Mouse (Mus musculus): Measurements from ENCODE around the gene P2rx5.

The P2rx5 gene

GRCm38 (mm10) chr11:73159957-73160810 is at the start of gene P2rx5:
Gene P2rx5 (plus strand): TSS chr11:73160421.
- DNase-seq (ENCODE audit: low read depth, low spot score): peak; percentile 25

DNA sequence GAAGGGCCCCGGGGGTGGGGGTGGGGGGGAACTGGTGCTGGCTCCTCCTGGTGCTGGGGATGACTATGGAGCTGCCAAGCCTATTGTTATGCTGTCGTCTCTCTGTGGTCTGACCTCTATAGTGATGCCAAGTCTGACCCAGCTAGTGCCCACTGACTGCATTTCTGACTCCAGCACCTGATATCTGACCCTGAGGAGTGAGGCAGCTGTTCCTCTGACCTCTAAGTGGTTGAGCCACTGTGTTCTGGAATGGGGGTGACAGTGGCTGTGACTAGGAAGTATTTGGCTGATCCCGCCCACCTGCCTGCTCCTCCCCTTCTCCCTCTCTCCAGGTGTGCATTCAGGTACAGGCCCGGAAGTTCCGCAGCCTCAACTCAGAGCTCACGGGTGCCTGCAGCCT is 48.8 kb upstream of the P2rx5 start:
- DNase-seq (ENCODE audit: low read depth, low spot score): no peak

GRCm38 (mm10) chr11:73126495-73126894 is 33.7 kb upstream of the P2rx5 start:
- no peak for DNase-seq (ENCODE audit: low read depth, low spot score)

GRCm38 (mm10) chr11:73131020-73131419 is 29.2 kb upstream of the P2rx5 start:
- peak; percentile 77 for DNase-seq (ENCODE audit: low read depth, low spot score)

- peak; percentile 51 for DNase-seq (ENCODE audit: low read depth, low spot score)
Observed at GRCm38 (mm10) chr11:73132999-73133398, 27.2 kb upstream of the P2rx5 start.

DNA sequence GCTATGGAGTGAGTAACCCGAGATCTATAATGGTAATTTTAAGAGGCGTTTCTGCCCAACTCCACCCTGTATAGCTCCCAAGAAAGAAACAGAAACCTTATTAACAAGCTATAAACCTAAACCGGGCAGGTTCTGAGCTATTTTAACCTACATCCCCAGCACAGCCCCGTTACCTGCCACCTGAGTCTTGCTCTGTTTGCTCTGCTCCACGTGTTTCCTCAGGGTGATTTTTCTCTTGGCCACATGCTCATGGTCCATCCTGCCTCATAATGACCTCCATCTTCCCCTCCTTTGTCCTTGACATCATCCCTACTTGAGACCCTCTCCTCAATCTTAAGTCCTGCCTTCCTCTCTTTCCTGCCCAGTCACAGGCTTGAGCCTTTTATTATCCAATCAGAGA is 26.0 kb upstream of the P2rx5 start:
- no peak for DNase-seq (ENCODE audit: low read depth, low spot score)

DNA sequence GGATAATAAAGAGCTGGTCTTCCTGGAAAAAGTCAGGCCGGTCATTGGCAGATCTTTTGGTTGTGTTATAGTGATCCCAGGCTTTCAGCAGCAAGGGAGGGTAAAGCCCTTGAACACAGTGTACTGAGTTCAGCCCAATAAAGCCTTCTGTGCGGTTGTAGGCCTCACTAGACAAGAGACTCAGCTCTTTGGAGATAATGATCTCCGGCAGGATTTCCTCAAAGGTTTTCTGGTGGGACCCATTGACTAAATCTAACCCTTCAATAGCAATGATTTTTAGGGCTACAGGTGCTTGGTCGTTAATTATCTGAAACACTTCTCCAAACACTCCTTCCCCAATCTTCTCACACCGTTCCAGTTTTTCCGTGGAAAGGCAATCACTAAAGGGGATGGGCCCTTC is 23.6 kb upstream of the P2rx5 start:
- peak; percentile 66 for DNase-seq (ENCODE audit: low read depth, low spot score)

DNA sequence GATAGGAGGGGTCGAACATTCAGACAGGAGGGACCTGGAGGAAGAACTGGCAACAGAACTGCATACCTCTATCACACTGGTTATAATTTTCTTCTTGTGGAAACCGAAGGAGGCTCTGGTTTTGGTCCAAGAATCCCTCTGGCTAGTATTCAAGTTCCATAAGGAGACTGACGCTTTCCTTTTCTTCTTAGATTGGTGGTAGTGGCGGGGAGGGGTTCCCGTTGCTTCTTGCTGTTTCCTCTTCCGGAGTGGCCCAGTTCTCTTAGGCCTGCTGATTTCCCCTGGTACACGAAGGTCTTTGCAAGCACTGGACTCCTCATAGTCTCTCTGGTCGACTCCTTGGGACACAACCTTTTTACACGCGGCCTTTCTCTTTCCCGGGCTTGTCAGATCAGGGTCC is 23.1 kb upstream of the P2rx5 start:
- no peak for DNase-seq (ENCODE audit: low read depth, low spot score)

DNA sequence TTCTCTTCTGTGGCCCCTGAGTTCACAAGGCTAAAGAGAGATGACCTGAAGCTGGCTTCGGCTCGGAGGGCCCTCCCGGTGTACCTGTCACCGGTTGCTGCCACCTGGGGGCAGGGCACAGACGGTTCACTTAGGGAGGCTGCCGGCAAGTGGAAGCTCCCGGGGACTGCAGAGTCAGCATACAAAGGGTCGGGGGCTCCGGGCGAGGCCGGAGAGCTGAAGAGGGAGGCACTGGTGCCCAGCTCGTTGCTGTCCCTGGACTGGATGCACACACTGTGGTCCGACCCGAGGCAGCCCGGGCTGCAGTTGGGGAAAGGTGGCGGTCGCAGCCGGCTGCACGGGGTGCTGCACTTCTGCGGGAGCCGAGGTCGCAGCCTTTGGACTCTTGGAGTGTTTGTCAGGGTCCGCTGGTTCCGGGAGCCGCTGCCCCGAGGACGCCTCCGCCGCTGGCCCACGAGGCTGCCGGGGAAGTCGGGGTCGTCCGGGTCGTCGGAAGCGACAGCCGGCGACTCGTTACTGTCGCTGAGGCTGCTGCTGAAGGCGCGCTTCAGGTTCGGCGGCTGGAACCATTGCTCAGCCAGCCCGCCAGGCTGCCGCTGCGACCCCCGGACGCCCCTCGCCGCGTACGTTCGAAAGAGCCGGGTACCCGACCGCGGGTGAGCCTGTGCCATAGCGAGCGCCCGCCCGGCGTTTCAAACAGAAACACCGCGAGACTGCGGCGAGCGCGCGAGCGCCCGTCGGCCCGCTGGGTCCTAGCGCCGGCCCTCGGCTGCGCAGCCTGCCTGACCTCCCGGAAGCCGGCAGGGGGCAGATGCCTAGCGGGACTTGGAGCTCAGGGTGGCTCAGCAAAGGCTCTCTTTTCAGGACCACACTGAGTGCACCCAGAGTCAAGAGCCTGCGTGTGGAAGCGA is 22.4 kb upstream of the P2rx5 start, which contains the start of gene Haspin:
Gene Haspin (minus strand): TSS at position 704 of the 911 bp plus-strand sequence.
- DNase-seq (ENCODE audit: low read depth, low spot score): peak; percentile 92

- no peak for DNase-seq (ENCODE audit: low read depth, low spot score)
Observed at GRCm38 (mm10) chr11:73144261-73144681, 15.9 kb upstream of the P2rx5 start.

- DNase-seq (ENCODE audit: low read depth, low spot score): no peak
Observed at GRCm38 (mm10) chr11:73146026-73146974, 13.9 kb upstream of the P2rx5 start.

GRCm38 (mm10) chr11:73146975-73147365 is 13.3 kb upstream of the P2rx5 start:
- no peak for DNase-seq (ENCODE audit: low read depth, low spot score)

- DNase-seq (ENCODE audit: low read depth, low spot score): no peak
Observed at GRCm38 (mm10) chr11:73148209-73148608, 12.0 kb upstream of the P2rx5 start.

DNA sequence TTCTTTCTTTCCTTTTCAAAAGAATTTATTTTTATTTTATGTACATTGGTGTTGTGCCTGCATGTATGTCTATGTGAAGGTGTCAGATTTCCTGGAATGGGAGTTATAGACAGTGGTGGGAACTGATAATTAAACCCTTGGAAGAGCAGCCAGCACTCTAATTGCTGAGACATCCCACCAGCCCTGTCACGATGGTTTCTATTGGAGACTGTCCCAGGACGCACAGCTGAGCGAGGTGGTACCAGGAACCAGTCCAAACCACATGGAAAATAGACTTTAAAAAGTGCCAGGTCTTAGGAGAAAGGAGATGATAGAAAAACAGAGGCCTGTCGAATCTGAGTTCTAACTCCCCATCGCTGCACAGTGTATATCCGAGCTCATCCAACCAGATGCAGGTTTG is 5.2 kb upstream of the P2rx5 start:
- no peak for DNase-seq (ENCODE audit: low read depth, low spot score)

DNA sequence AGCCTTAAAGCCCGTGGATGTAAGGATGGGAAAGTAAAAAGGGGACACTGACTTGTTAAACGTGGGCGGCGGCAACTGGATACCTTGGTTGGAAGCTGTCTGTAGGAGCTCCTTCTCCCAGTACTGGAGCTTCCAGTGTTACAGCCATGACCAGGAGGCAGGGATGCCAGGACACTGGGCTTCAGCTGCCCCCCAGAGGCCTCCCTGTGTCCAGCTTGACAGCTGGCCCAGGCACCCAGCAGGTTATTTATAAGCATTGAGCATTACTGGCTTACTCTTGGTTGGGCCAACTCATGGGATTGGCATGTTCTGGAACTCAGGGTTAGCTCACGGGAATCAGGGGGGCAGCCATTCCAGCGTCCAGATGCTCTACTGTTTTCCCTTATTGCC is 585 bp downstream of the P2rx5 start:
- DNase-seq (ENCODE audit: low read depth, low spot score): no peak

DNA sequence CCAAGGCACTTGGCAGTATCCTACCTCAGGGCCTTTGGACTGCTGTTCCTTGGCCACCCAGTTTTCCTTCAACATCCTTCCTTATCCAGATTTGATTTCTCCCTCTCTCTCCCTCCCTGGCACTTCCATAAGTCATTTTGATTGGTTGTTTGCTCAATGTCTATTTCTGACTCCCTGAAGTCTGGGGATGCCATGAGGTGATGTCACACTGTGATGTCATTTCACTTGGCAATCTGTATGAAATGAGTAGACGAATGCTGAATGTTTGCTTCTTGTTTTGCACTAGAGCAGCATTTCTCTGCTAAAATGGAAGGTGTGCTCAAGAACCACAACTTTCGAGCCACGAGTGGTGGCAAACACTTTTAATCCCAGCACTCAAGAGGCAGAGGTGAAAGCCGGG is 1.4 kb downstream of the P2rx5 start:
- DNase-seq (ENCODE audit: low read depth, low spot score): no peak

- DNase-seq (ENCODE audit: low read depth, low spot score): no peak
Observed at GRCm38 (mm10) chr11:73162284-73162683, 2.1 kb downstream of the P2rx5 start.

GRCm38 (mm10) chr11:73168071-73168470 is 7.8 kb downstream of the P2rx5 start:
- DNase-seq (ENCODE audit: low read depth, low spot score): no peak

DNA sequence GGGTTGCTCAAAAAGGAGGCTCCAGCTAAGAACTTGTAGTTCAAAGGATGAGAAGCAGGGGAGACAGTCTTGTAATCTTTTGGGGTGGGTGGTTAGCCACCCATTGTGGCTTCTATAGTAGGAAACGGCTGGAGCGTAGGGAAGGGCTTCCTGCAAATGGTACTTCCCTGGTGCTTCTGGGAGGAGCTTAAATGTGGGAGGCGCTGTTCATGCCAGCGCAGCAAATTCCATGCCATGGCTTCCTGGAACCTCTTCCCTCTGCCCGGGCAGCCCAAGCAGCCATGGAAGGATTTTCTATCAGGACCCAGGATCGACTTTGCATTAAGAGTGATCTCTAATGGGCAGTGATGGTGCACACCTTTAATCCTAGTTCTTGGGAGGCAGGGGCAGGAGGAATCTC is 8.4 kb downstream of the P2rx5 start:
- DNase-seq (ENCODE audit: low read depth, low spot score): no peak

GRCm38 (mm10) chr11:73169231-73169630 is 9.0 kb downstream of the P2rx5 start:
- peak; percentile 55 for DNase-seq (ENCODE audit: low read depth, low spot score)

GRCm38 (mm10) chr11:73172186-73172585 is 12.0 kb downstream of the P2rx5 start:
- DNase-seq (ENCODE audit: low read depth, low spot score): no peak

Data from CD4-positive helper T cell, adult 2 months (primary cell).